Mouse (Mus musculus) T-helper 2 cell (primary cell): ENCODE measurements around the gene Rcsd1.

Experiments used
- in situ Hi-C: fragments of 300-600 bp; cut with MboI, MseI; formaldehyde crosslinking; loops from one replicate; pipeline ENCODE4 v1.15.1; 2025; ENCODE audit warnings: high pct_unique_total_duplicates

Rcsd1 gene

GRCm38 (mm10) chr1:165665758-165666157 lies 43.8 kb downstream of the Rcsd1 start:
- in situ Hi-C loops = no loop called here

GRCm38 (mm10) chr1:165663277-165663676 lies 46.3 kb downstream of the Rcsd1 start:
- in situ Hi-C loops = loop anchor here (5.0 kb wide), 1 partner anchor 74 kb away; no protein-coding TSS in a partner anchor

GRCm38 (mm10) chr1:165662426-165663192 lies 46.9 kb downstream of the Rcsd1 start:
- in situ Hi-C loops = loop anchor here (5.0 kb wide), 1 partner anchor 75 kb away; no protein-coding TSS in a partner anchor

- in situ Hi-C loops = loop anchor here (5.0 kb wide), 1 partner anchor 76 kb away; no protein-coding TSS in a partner anchor
Observed at GRCm38 (mm10) chr1:165661725-165662124, 47.8 kb downstream of the Rcsd1 start.

- in situ Hi-C loops = loop anchor here (5.0 kb wide), 1 partner anchor 76 kb away; no protein-coding TSS in a partner anchor
Observed at GRCm38 (mm10) chr1:165661191-165661590, 48.4 kb downstream of the Rcsd1 start.

DNA sequence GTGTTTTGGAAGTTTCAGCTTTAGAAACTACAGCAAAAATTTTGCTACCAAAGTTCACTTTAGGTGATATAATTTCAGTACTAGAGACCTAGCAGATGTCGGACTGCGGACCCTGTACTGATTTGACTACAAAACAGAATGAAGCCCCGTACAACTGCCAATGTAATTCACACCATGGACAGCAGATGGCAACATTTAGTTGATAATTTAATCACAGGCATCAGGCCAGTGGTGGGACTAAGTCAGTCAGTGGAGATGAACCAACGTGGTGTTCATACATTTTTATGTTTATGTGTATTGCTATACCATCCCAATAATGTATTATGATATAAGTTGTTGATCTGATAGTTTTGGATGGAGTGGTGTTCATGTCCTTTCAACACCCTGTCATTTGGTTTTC lies 48.8 kb downstream of the Rcsd1 start:
- in situ Hi-C loops = loop anchor here (5.0 kb wide), 1 partner anchor 77 kb away; no protein-coding TSS in a partner anchor

GRCm38 (mm10) chr1:165658602-165659001 lies 51.0 kb downstream of the Rcsd1 start:
- in situ Hi-C loops = no loop called here

- in situ Hi-C loops = no loop called here
Observed at GRCm38 (mm10) chr1:165655482-165655881, 54.1 kb downstream of the Rcsd1 start.

- in situ Hi-C loops = no loop called here
Observed at GRCm38 (mm10) chr1:165655022-165655421, 54.5 kb downstream of the Rcsd1 start.

DNA sequence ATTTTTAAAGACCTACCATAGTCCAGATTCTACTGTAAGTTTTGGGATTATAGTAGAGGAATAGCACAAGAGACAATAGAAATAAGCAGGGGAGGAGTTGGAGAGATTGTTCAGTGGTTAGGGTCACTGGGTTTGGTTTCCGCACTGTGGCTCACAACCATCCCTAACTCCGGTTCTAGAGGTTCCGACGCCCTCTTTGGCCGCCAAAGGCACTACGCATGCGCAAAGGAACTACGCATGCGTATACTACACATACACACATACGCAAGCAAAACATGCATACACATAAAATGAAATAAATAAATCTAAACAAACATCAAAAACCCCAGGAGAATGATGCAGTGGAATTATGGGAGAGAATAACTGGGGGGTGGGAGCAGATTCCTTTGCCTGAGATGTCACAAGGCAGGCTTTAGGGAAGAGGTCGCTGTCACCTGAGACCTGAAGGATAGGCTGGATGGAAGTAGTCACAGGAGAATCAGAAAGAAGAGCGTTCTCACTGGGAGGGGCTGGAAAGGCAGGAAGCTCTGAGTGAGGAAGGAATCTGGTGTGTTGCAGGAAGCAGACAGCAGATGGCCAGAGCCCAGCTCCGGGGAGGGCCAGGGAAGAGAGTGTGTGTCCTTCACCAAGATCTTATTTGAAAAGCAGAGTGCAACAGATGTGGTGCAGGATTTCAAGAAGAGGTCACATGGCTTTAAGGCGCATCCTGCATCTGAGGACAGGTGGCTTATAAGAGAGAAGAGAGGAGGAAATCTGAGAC lies 56.3 kb downstream of the Rcsd1 start:
- in situ Hi-C loops = no loop called here

- in situ Hi-C loops = no loop called here
Observed at GRCm38 (mm10) chr1:165652507-165652906, 57.0 kb downstream of the Rcsd1 start.

DNA sequence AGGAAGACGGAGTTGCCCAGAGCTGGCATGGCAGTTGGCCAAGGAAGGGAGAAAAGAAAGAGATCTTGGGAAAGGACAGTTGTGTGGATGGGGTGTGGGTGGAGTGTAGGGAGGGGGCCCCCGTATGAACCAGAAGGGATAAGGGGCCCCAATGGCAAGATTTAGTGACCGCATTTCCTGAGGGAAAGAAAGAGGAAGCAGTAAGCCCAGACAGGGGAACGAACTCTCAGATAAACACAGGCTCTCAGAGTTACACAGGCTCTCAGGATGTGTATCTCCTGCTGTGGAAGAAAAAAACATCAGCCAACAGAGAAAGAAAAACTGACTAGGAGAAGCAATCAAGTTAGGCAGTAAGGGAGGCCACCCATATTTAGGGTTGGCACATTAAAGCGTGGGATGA lies 58.4 kb downstream of the Rcsd1 start:
- in situ Hi-C loops = no loop called here

GRCm38 (mm10) chr1:165645102-165645501 lies 64.5 kb downstream of the Rcsd1 start:
- in situ Hi-C loops = no loop called here

DNA sequence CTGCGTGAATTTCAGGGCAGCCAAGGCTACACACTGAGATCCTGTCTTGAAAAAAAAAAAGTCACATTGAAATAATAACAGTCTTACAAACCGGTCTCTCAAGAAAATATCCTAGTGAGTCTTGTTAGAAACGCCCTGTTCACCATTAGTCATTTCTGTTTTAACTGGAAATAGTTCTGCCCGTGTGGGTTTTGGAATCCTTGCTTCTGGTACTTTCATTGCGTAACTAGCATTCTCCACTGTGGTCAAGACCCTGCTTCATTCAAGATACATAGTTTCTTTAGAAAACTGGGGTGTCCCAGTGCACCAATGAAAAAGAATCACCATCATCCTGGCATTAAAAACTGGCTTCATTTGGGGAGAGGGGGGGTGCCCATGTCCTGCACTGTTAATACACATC lies 65.8 kb downstream of the Rcsd1 start:
- in situ Hi-C loops = no loop called here

DNA sequence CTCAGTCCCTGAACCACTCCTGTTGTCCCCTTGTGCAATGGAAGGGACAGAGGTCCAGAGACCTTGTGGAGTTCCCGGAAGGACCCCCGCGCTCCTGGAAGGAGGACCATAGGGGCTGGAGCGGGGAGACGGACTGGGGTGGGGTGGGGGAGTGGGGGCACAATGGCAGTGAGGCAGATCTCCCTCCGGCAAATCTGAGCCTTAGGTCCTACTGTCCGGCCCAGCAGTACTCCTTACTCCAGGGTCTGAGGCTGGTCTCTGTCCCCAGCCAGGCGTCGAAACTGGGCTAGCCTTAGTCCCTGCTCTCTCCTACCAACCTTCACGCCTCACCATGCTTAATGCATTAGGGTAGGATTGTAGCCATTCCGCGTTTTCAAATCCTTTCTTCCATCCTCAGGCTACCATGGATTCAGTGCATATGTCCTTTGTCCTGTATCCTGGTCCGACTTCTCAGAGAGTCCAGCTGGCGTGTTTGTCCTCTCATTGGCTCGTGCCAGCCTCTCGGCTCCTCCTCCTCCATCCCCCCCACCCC lies 66.7 kb downstream of the Rcsd1 start:
- in situ Hi-C loops = no loop called here

- in situ Hi-C loops = no loop called here
Observed at GRCm38 (mm10) chr1:165641786-165642771, 67.5 kb downstream of the Rcsd1 start.

GRCm38 (mm10) chr1:165641271-165641771 lies 68.2 kb downstream of the Rcsd1 start:
- in situ Hi-C loops = no loop called here

- in situ Hi-C loops = no loop called here
Observed at GRCm38 (mm10) chr1:165636289-165636688, 73.3 kb downstream of the Rcsd1 start.

DNA sequence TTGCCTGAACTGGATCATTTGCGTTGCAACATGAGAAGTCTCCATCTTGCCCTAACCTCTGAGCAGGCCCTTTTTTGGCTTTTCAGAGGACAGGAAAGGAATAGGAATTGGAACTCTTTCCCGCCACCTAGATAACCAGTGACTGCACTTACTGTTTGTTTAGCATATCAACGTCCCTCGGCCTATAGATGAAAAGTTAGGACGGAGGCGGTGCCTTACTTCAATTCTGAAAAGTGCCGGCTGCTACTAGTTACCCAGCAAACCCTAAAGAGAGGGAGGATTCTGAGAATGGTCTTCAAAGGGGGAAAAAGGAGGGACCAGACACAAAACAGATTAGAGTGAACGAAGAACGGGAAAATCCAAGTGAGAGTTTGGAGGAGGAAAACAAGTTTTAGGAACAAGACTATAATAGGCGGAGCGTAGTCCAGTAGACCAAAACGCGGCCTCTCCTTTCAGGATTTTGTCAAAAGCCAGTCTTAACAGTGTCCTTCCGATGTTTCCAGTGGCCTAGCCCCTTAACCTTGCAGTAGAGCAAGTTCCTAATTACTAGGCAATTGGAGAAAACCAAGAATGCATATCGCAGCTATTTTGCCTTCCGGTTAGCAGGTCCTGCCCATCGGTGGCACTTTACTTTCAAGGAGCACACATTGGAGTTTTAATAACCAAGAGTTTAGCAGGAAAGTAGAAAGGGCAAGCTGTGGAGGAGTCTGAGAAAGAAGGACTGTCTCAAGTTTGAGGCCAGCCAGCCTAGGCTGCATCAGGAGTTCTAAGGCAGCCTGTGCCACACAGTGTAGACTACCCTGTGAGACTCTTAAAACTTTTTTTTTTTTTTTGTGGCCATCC lies 74.3 kb downstream of the Rcsd1 start:
- in situ Hi-C loops = no loop called here
